Mouse (Mus musculus): ENCODE data around the gene Gprc5d. TPM values are rescaled to one million over a fixed set of nuclear protein-coding genes. Genes with fewer than 3 reads are reported as not detected.

Gprc5d gene
- not detected in 2 replicates for polyA plus RNA-seq (2014; fragmentation: Nextera tagmentation; extraction: Ambion mirVana)

GRCm38 (mm10) chr6:135118183-135118582 lies at the start of gene Gprc5d:
Gene Gprc5d (minus strand): TSS chr6:135118283.
- no peaks in the 10 kb centered on the region for H3K27me3 ChIP-seq (ENCODE audit: control insufficient read depth, insufficient read depth, low read length)
- DNase-seq (ENCODE audit: low spot score) (no peak), ATAC-seq (replicated peaks; ENCODE audit: insufficient number of reproducible peaks, low FRiP score, low TSS enrichment, low read depth) (no peak)
- H3K4me3 ChIP-seq (ENCODE audit: low read depth, low read length): no peak within 1 kb of the TSS
- H3K27ac ChIP-seq (replicated peaks; ENCODE audit: low read depth, low read length): no peak within 1 kb of the TSS
- WGBS: 89% methylated on average over 5 of the region's 5 CpGs
- no peaks in the 10 kb centered on the region for H3K9me3 ChIP-seq (replicated peaks; ENCODE audit: control insufficient read depth, low read length)
- H3K4me1 ChIP-seq (ENCODE audit: control insufficient read depth, insufficient read depth, low read length): no peaks in the 10 kb centered on the region
- no peak within 1 kb of the TSS for H3K4me2 ChIP-seq (ENCODE audit: low read depth, low read length)
- H3K9ac ChIP-seq (replicated peaks; ENCODE audit: low read length): no peak within 1 kb of the TSS
- no peaks in the 10 kb centered on the region for H3K36me3 ChIP-seq (replicated peaks; ENCODE audit: control insufficient read depth, insufficient read depth, low read depth, low read length)

DNA sequence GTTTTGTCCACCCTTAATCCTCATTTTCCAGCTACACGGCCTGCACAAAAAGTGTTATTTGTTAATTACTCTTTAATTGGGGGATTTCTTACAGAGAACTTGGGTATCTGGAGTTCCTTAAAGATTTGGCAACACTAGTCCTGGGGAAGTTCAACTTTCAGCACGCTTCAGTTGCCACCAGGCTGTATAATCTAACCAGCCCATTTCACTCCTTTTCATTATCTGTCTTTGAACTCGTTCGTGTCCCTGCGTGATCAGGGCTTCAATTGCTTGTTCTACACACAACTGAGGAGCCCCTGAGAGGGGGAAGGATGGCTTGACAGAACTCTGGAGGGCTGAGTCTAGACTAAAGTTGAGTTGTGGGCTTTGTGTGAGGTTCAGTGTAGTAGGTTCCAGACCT lies 48.6 kb upstream of the Gprc5d start:
- no peak for ATAC-seq (replicated peaks; ENCODE audit: insufficient number of reproducible peaks, low FRiP score, low TSS enrichment, low read depth)
- Histone ChIP-seq H3K4me2 (ENCODE audit: low read depth, low read length) (no peak overlapping the region), H3K9ac (replicated peaks; ENCODE audit: low read length) (no peak overlapping the region), H3K4me3 (ENCODE audit: low read depth, low read length) (no peak overlapping the region), H3K36me3 (replicated peaks; ENCODE audit: control insufficient read depth, insufficient read depth, low read depth, low read length) (no peaks in the 10 kb centered on the region), H3K9me3 (replicated peaks; ENCODE audit: control insufficient read depth, low read length) (no peaks in the 10 kb centered on the region), H3K27me3 (ENCODE audit: control insufficient read depth, insufficient read depth, low read length) (no peaks in the 10 kb centered on the region), H3K4me1 (ENCODE audit: control insufficient read depth, insufficient read depth, low read length) (no peaks in the 10 kb centered on the region), H3K27ac (replicated peaks; ENCODE audit: low read depth, low read length) (no peak overlapping the region)
- DNase-seq (ENCODE audit: low spot score): no peak
- WGBS: 57% methylated on average over 5 of the region's 5 CpGs

GRCm38 (mm10) chr6:135166262-135166661 lies 48.2 kb upstream of the Gprc5d start:
- H3K36me3 ChIP-seq (replicated peaks; ENCODE audit: control insufficient read depth, insufficient read depth, low read depth, low read length): no peaks in the 10 kb centered on the region
- no peak overlapping the region for H3K9ac ChIP-seq (replicated peaks; ENCODE audit: low read length)
- no peak overlapping the region for H3K4me2 ChIP-seq (ENCODE audit: low read depth, low read length)
- H3K4me3 ChIP-seq (ENCODE audit: low read depth, low read length): no peak overlapping the region
- H3K9me3 ChIP-seq (replicated peaks; ENCODE audit: control insufficient read depth, low read length): no peaks in the 10 kb centered on the region
- no peak overlapping the region for H3K27ac ChIP-seq (replicated peaks; ENCODE audit: low read depth, low read length)
- H3K27me3 ChIP-seq (ENCODE audit: control insufficient read depth, insufficient read depth, low read length): no peaks in the 10 kb centered on the region
- H3K4me1 ChIP-seq (ENCODE audit: control insufficient read depth, insufficient read depth, low read length): no peaks in the 10 kb centered on the region
- DNase-seq (ENCODE audit: low spot score): no peak
- no peak for ATAC-seq (replicated peaks; ENCODE audit: insufficient number of reproducible peaks, low FRiP score, low TSS enrichment, low read depth)
- 94% methylated on average over 3 of the region's 3 CpGs for WGBS

DNA sequence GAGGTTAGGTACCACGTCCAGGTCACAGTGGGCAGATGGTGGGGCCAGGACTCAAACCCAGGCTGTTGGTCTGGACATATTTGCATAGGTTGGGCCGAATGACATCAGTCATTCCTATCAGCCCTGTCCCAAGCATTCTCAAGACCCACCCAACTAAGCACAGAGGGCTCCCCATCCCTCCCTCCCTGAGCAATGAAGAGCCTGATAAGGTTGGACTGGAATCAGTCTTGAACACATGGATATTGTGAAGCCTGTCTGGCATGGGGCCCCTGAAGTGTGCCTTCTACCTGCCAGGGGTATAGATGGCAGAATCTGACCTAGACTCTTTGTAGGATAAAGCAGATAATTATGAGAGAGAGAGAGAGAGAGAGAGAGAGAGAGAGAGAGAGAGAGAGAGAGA lies 47.6 kb upstream of the Gprc5d start:
- H3K4me1 ChIP-seq (ENCODE audit: control insufficient read depth, insufficient read depth, low read length): no peaks in the 10 kb centered on the region
- no peaks in the 10 kb centered on the region for H3K36me3 ChIP-seq (replicated peaks; ENCODE audit: control insufficient read depth, insufficient read depth, low read depth, low read length)
- 81% methylated on average over 2 of the region's 2 CpGs for WGBS
- ATAC-seq (replicated peaks; ENCODE audit: insufficient number of reproducible peaks, low FRiP score, low TSS enrichment, low read depth) (no peak), DNase-seq (ENCODE audit: low spot score) (no peak)
- H3K4me3 ChIP-seq (ENCODE audit: low read depth, low read length): no peak overlapping the region
- no peaks in the 10 kb centered on the region for H3K9me3 ChIP-seq (replicated peaks; ENCODE audit: control insufficient read depth, low read length)
- no peaks in the 10 kb centered on the region for H3K27me3 ChIP-seq (ENCODE audit: control insufficient read depth, insufficient read depth, low read length)
- H3K4me2 ChIP-seq (ENCODE audit: low read depth, low read length): no peak overlapping the region
- H3K9ac ChIP-seq (replicated peaks; ENCODE audit: low read length): no peak overlapping the region
- H3K27ac ChIP-seq (replicated peaks; ENCODE audit: low read depth, low read length): no peak overlapping the region

GRCm38 (mm10) chr6:135165191-135165590 lies 47.1 kb upstream of the Gprc5d start:
- no peaks in the 10 kb centered on the region for H3K36me3 ChIP-seq (replicated peaks; ENCODE audit: control insufficient read depth, insufficient read depth, low read depth, low read length)
- no peak for ATAC-seq (replicated peaks; ENCODE audit: insufficient number of reproducible peaks, low FRiP score, low TSS enrichment, low read depth)
- no peaks in the 10 kb centered on the region for H3K9me3 ChIP-seq (replicated peaks; ENCODE audit: control insufficient read depth, low read length)
- no peaks in the 10 kb centered on the region for H3K4me1 ChIP-seq (ENCODE audit: control insufficient read depth, insufficient read depth, low read length)
- no peak overlapping the region for H3K9ac ChIP-seq (replicated peaks; ENCODE audit: low read length)
- no peaks in the 10 kb centered on the region for H3K27me3 ChIP-seq (ENCODE audit: control insufficient read depth, insufficient read depth, low read length)
- H3K4me2 ChIP-seq (ENCODE audit: low read depth, low read length): no peak overlapping the region
- H3K4me3 ChIP-seq (ENCODE audit: low read depth, low read length): no peak overlapping the region
- H3K27ac ChIP-seq (replicated peaks; ENCODE audit: low read depth, low read length): no peak overlapping the region
- 79% methylated on average over 3 of the region's 3 CpGs for WGBS
- DNase-seq (ENCODE audit: low spot score): no peak

DNA sequence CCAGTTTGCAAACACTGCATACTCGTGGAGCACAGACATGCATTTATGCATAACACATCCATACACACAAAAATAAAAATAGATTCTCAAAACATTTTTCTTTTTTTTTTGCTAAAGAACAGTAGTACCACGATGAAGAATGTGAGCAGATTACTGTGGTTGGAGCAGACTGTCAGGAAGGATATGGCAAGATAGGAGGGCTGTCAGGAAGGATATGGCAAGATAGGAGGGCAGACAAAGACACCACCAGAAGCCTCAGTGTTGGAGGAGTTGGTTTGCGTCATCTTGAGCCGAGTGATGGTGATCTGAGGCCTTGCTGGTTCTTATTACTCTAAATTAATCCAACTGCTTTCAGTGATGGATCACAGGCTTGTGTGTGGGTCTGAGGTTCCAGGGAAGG lies 44.8 kb upstream of the Gprc5d start:
- Histone ChIP-seq H3K9ac (replicated peaks; ENCODE audit: low read length) (no peak overlapping the region), H3K9me3 (replicated peaks; ENCODE audit: control insufficient read depth, low read length) (no peaks in the 10 kb centered on the region), H3K36me3 (replicated peaks; ENCODE audit: control insufficient read depth, insufficient read depth, low read depth, low read length) (no peaks in the 10 kb centered on the region), H3K4me3 (ENCODE audit: low read depth, low read length) (no peak overlapping the region), H3K4me2 (ENCODE audit: low read depth, low read length) (no peak overlapping the region), H3K27me3 (ENCODE audit: control insufficient read depth, insufficient read depth, low read length) (no peaks in the 10 kb centered on the region), H3K4me1 (ENCODE audit: control insufficient read depth, insufficient read depth, low read length) (no peaks in the 10 kb centered on the region), H3K27ac (replicated peaks; ENCODE audit: low read depth, low read length) (no peak overlapping the region)
- no peak for ATAC-seq (replicated peaks; ENCODE audit: insufficient number of reproducible peaks, low FRiP score, low TSS enrichment, low read depth)
- WGBS: 76% methylated on average over 4 of the region's 4 CpGs
- DNase-seq (ENCODE audit: low spot score): no peak

DNA sequence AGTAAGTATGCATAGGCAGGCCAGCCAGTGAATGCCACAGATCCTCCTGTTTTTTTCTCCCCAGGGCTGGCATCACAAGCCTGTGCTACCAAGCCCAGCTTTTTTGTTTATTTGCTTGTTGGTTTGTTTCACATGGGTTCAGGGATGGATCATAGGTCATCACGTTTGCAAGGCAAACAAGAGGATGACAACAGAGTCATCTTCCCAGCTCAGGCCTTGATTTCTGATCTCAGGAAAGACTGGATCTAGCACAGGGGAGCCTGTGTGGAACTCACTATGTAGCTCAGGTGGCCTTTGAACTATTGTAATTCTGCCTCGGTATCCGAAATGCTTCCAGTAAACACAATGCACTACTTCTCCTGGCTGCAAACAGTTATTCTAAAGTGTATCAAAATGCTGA lies 44.2 kb upstream of the Gprc5d start:
- WGBS: 83% methylated on average over 3 of the region's 3 CpGs
- DNase-seq (ENCODE audit: low spot score): no peak
- H3K27ac ChIP-seq (replicated peaks; ENCODE audit: low read depth, low read length): no peak overlapping the region

DNA sequence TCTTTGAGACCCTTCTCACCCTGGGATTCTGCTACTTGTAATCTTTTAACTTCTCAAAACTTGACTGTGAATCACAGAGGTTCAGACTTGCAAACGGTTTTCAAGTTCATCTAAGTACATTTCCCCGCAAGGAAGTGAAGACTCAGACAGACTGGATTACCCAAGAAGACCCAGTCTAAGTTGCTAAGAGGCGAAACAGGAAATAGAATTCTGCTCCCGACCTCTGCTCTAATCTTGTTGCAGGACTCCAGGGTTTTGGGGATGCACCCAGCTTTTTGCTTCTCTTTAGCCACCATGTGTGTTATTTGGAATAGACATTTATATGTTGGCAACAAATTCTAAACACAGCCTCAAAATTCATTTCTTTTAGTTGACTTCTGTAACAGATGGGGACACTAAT lies 43.3 kb upstream of the Gprc5d start:
- Histone ChIP-seq H3K27me3 (ENCODE audit: control insufficient read depth, insufficient read depth, low read length) (no peaks in the 10 kb centered on the region), H3K4me1 (ENCODE audit: control insufficient read depth, insufficient read depth, low read length) (no peaks in the 10 kb centered on the region), H3K9ac (replicated peaks; ENCODE audit: low read length) (no peak overlapping the region), H3K36me3 (replicated peaks; ENCODE audit: control insufficient read depth, insufficient read depth, low read depth, low read length) (no peaks in the 10 kb centered on the region), H3K4me3 (ENCODE audit: low read depth, low read length) (no peak overlapping the region), H3K4me2 (ENCODE audit: low read depth, low read length) (no peak overlapping the region), H3K27ac (replicated peaks; ENCODE audit: low read depth, low read length) (no peak overlapping the region), H3K9me3 (replicated peaks; ENCODE audit: control insufficient read depth, low read length) (no peaks in the 10 kb centered on the region)
- ATAC-seq (replicated peaks; ENCODE audit: insufficient number of reproducible peaks, low FRiP score, low TSS enrichment, low read depth): no peak
- DNase-seq (ENCODE audit: low spot score): no peak
- WGBS: 65% methylated on average over 4 of the region's 4 CpGs

More for the DNA sequence above, 44.2 kb upstream of the Gprc5d start:
- Histone ChIP-seq H3K36me3 (replicated peaks; ENCODE audit: control insufficient read depth, insufficient read depth, low read depth, low read length) (no peaks in the 10 kb centered on the region), H3K27me3 (ENCODE audit: control insufficient read depth, insufficient read depth, low read length) (no peaks in the 10 kb centered on the region), H3K9ac (replicated peaks; ENCODE audit: low read length) (no peak overlapping the region), H3K4me2 (ENCODE audit: low read depth, low read length) (no peak overlapping the region), H3K9me3 (replicated peaks; ENCODE audit: control insufficient read depth, low read length) (no peaks in the 10 kb centered on the region), H3K4me1 (ENCODE audit: control insufficient read depth, insufficient read depth, low read length) (no peaks in the 10 kb centered on the region), H3K4me3 (ENCODE audit: low read depth, low read length) (no peak overlapping the region)
- no peak for ATAC-seq (replicated peaks; ENCODE audit: insufficient number of reproducible peaks, low FRiP score, low TSS enrichment, low read depth)

All from embryonic facial prominence, embryonic 11.5 days (tissue).